Mouse (Mus musculus) c-Kit-positive CD71-positive TER-119-negative erythroid progenitor cells, embryonic 14.5 days (primary cell): ENCODE measurements around the gene Nfe2l1.
"Not testable (repeated sequence)": the region's sequence is repeated elsewhere in the genome, so short reads cannot be mapped to it uniquely, and the experiment has no call there.

Experiments
- DNase-seq: peaks from one replicate; pipeline ENCODE4 v3.0.0-alpha.2; 2013; ENCODE audit warnings: low read depth

Nfe2l1 gene

DNA sequence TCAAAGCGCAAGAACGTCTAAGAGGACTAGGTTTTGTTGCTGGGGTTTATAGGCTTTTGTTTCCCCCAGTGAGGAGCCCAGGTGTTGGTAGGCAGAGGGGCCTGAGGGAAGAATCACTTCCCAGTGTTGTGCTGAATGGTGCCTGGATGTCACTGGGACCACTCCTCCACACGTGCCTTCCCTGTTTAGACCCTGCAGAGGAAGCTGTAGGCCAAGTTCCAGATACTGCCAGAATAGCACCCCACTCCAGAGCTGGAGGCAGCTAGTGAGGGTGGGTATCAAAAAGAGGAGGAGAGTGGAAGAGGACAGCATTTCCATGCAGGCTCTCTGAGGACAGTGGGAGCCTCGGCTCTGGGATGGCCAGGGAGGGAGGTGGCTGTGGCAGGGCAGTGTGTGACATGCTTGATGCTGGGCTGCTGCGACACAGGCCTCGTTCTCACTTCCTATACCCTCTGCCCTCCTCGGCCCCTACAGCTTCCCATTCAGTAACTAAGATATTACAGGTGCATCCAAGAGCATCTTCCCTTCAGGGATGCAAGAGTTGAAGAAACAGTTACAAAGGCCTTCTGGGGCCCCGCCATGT is 11.5 kb downstream of the Nfe2l1 start:
- no peak for DNase-seq

DNA sequence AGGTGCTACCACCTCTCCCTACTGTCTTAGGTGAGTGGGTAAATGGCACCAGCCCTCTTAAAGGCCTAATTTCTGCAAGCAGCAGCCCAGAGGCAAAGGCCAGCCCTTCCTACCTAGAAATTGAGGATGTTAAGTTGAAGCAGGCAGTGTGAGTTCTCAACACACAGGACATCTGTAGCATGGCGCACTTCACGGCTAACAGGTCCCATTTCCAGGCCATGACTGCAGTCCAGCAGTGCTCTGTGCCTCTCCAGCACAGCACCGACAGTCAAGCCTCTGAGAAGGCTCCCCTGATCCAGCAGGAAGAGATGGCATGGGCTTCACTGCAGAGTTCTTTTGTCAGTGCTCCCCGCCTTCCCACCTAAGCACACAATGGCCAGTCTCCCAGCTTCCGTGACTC is 12.8 kb downstream of the Nfe2l1 start:
- DNase-seq = no peak

DNA sequence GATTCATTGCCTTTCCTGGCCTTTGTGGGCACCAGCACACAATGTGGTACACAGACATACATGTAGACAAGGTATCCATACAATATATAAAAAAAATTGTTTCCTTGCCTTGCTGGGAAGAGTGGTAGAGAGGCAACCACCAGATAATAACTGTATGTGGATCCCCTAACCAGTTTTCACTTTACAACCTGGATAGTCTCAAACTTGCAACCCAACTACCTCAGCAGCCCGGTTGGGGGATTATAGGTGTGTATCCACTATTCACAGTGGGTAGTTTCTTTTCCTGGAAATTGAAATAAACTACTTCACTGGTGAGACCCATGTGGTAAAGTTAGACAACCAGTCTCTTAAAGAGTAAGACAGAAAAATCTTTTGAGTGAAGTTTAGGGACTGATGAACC is 13.3 kb downstream of the Nfe2l1 start:
- DNase-seq = no peak

DNA sequence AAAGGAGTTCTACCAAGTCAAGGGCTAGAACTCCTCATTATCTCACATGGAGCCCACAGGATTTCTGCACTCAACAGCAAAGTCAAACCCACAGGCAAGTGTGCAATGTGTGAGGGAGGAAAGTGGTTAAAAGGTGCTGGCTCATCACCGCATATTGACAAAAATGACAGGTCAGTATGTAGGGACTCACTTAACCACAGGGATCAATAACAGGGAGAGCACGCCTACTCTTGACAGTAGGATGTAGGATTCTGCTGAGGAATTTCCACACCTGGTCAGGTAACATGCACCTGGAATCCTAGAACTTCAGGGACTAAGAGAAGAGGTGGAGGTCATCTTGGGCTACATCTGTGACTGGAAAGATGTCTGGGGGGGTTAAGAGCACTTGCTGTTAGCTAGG is 13.9 kb downstream of the Nfe2l1 start:
- no peak for DNase-seq

DNA sequence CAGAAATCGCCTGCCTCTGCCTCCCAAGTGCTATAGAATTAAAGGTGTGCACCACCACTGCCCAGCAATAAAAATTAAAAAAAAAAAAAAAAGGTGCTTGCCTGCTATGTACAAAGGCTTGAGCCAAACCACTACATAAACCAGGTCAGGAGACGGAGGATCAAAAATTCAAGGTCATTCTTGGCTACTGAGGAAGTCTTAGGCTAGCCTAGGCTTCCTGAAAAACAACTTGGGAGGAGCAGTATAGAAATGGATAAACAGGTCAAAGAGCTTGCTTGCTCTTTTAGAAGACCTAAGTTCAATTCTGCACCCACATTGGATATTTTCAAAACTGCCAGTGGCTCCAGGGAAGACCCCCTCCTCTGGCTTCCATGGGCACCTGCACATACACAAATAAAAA is 15.3 kb downstream of the Nfe2l1 start:
- no peak for DNase-seq

DNA sequence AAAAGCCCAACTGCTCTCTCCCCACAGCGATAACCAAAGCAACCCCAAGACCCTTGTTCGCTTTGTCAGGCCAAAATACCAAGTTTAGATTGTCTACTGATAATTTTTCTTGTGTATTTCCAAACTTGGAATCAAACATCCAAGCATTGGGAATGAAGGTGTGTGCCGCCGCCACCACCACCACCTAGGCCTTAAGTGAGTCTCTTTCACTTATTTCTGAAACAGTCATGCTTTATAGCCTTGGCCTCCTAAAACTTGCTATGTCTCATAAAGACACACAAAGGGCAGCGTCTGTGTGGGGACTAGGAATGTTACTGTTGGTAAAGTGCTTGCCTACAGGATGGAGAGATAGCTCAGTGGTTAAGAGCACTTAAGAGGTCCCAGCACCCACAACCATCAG is 15.8 kb downstream of the Nfe2l1 start:
- no peak for DNase-seq

DNA sequence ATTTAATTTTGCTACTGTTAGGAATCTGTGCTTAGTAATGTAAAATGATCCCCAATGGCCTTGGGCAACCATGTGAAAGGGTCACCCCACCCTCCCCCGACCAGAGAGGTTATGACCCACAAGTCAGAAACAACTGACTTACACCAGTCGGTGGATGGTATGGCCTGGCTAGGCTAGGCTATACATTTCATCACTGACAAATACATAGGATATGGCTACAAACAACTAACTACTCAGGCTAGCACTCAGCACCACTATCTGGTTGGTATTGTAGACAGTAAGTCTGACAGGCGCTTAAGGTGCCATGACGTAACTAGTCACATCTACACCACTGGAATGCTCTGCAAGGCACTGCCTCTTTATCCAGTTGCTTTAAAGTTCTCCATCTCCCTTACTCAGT is 16.3 kb downstream of the Nfe2l1 start:
- DNase-seq = no peak

DNA sequence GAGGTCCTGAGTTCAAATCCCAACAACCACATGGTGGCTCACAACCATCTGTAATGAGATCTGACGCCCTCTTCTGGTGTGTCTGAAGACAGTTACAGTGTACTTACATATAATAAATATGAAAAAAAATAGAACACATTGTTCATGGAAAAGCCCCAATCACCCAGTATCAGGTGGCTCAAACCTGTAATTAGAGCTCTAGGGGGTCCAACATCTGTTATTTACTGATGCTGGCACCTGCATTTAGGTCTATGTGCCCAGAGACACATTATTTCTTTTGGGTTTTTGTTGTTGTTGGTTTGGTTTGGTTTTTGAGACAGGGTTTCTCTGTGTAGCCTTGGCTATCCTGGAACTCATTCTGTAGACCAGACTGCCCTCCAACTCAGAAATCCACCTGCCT is 18.6 kb downstream of the Nfe2l1 start:
- not testable (repeated sequence) for DNase-seq

DNA sequence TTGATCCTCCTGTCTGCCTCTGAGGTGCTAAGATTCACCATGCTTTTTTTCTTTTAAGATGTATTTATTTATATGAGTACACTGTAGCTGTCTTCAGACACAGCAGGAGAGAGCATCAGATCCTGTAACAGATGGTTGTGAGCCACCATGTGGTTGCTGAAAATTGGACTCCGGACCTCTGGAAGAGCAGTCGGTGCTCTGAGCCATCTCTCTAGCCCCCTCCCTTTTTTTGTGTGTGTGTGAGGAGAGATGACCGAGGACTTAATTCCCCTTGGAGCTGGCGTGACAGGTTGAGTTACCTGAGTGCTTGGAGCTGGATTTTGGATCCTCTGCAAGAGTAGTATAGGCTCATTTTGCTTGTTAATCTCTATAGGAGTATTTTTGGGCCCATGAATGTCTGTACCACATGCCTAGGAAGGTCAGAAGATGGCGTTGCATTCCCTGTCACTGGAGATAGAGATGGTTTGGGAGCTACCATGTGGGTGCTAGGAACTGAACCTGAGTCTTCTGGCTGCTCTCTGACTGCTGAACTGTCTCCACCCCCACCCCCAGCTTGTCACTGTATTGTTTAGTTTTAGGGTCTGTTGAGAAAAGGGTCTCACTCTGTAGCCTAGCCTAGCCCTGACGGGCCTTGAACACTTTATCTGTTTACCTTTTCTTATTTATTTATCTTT is 20.1 kb downstream of the Nfe2l1 start:
- DNase-seq = no peak

DNA sequence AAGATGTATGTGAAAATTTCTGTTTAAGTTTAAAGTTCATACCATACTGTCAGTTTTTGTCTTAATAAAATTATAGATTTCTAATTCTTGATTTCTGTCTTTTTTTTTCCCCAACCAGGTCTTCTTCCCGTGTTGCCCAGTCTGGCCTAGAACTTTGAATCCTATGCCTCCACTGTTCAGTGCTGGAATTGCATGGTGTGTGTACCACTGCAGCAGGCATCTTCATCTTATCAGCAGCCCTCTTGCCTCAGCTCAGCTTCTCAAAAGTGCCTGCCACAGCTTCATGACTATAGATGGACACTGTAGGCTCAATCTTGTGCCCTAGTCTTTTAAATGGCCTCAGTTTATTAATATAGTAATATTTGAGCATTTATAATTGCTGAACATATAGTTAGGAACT is 21.7 kb downstream of the Nfe2l1 start:
- no peak for DNase-seq

DNA sequence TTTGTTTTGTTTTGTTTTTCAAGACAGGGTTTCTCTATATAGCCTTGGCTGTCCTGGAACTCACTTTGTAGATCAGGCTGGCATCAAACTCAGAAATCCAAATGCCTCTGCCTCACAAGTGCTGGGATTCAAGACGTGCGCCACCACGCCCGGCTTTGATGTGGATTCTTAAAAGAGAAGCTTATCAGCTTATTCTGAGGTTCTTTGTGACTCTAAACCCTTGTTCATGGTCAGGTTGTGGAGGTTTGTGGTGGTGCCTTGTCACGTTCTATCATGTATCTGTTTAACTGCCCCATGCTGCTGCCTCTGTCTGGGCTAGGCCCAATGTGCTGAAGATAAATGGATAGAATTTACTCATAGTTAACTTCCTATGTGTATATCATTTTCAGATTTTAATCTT is 24.2 kb downstream of the Nfe2l1 start:
- DNase-seq = no peak

DNA sequence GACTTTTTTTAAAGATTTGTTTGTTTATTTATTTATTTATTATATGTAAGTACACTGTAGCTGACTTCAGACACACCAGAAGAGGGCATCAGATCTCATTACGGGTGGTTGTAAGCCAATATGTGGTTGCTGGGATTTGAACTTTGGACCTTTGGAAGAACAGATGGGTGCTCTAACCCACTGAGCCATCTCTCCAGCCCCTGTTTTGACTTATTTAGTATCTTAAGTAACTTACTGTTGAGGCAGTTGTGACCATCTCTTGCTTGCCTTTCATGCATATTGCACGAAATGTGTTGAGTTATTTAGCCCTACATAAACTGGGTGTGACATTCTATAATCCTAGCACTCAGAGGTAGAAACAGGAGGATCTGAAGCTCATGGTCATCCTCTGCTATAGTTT is 30.3 kb downstream of the Nfe2l1 start:
- DNase-seq = no peak

DNA sequence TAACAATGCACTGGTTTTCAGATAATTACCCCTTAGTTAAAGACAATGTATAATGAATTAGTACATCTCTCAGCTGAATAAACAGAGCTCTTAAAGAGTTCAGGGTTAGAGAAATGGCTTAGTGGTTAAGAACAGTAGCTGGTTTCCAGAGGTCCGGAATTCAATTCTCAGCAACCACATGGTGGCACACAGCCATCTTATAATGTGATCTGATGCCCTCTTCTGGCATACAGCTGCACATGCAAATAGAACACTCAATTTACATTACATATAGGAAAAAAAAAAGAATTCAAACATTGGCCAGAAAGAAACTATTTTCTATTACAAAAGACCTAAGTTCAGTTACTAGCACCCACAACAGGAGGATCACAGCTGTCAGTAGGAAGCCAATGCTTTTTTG is 33.2 kb downstream of the Nfe2l1 start:
- DNase-seq = no peak

DNA sequence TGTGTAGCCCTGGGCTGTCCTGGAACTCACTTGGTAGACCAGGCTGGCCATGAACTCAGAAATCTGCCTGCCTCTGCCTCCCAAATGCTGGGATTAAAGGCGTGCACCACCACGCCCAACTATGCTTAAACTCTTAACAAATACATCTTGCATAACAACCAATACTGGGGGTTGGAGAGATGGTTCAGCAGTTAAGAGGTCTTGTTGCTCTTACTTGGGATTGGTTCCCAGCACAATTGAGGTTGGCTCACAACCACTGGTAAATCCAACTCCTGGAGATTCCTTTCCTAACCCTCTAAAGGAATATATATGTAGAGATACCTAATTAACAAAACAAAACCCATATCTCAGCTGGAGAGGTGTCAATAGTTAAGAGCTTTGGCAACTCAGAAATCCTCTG is 33.7 kb downstream of the Nfe2l1 start:
- DNase-seq = no peak

DNA sequence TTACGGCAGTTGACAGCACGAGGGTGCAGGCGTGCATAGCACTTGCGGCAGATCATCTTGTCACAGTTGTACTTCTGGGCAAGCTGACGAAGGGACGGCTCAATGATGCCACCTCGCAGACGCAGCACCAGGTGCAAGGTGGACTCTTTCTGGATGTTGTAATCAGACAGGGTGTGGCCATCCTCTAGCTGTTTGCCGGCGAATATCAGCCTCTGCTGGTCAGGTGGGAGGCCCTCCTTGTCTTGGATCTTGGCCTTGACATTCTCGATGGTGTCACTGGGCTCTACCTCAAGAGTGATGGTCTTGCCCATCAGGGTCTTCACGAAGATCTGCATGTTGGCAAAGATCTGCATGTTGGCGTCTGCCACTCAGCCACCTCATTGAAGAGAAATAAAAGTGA is 34.3 kb downstream of the Nfe2l1 start:
- DNase-seq = no peak

DNA sequence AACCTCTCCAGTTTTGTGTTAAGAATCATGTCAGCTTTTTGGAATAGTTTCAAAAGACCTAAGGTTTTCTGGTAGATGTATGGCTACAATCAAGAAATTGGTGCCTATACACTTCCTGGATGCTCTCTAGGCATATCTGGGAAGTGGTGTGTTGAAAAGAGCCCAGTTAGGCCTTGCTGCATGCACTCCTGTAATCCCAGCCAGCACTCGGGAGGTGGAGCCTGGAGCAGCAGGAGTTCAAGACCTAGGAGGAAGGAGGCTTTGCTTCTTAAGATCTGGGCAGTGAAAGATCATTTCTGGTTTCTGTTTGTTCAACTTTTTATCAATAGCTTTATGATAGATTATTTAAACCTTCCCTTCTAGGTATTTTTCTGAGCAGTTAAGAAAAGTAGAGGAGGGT is 39.1 kb downstream of the Nfe2l1 start:
- DNase-seq = no peak

DNA sequence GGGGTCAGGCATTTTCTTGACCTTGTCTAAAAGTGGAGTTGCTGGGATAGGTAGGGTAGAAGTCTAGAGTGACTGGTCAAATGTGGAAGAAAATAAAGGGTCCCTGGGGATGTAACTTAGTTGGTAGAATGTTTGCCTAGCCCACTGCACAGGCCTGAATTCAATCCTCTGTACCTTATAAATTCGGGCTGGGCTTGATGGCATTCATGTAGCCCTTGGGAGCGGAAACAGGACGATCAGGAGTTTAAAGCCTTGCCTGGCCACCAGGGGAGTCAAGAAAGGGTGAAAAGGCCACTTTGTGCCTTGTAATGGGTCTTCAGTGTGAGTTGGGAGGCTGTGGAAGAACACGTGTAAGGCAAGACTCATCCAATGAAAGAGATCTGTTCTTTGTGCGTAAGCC is 39.8 kb downstream of the Nfe2l1 start:
- no peak for DNase-seq

DNA sequence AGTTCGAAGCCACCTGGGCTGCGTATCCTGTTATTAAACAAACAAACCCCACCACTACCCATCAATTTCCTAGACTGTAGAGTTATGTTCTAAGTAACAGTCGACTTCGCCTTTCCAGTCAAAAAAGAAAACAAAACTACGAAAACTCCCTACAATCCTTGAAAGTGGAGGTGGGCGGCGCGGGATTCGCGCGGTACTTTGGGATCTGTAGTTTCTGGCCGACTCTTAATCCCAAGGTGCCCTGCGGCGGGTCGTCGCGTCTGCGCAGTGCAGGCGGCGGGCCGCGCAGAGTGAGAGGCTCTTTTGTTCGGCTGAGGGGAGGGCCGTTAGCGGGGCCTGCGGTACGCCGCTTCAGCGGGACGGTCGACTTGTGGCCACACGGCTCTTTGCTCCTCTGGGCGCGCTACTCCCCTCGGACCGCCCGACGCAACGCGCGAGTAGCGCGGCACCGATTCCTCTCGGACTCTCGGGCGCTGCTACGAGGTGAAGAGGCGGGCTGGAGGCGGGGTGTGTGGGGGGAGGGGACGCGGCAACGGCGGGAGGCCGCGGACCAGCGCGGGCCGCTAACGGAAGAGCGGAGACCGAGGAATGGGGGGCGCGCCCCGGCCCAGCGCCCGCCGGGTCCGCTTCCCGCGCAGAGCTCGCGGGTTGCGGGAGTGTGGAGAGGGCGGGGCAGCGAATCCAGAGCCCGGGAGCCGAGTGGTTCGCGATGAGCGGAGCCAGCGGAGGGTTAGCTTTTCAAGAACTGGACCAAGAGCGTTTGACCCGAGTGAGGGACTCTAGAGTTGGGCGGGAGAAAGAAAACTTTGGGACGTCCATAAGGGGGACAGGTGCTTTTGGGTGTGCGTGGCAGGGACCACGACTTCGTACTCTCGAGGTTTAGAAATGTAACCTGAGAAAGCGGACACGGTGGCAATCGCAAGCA is 40.6 kb downstream of the Nfe2l1 start, which contains the start of gene Cbx1:
Gene Cbx1, plus strand, starts transcription at position 257 of the 925 bp plus-strand sequence.
- peak; percentile 80 for DNase-seq

DNA sequence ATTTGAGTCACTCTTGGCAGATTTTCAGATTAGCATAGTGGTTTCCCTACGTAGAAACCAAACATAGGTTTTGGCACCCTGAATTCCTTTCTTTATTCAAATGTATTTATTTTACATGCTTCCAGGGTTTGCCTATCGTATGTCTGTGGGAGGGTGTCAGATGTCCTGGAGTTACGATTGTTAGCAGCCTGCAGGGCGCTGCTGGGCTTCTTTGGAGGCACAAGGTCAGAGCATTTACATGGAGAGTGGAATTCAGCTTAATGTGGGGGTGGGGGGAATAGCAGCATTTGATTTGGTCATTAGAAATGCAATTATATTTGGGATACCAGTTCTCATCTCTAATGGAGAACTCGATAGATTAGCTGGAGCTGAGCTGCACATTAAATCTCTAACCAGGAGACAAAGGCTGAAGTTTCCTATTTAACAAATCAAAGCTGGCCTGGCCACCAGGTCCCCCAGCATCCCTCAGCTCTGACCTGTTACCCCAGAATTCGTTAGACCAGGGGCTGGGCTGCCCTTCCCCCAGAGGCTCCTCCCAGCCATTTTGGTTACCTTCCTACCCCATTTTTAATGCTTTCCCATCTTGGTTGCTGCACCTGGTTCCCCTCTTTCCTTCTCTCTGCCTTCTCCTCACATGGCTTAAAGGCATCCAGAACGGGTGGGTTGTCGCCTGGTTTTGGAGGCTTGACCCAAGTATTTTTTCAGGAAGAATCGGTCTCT is 42.9 kb downstream of the Nfe2l1 start:
- no peak for DNase-seq

DNA sequence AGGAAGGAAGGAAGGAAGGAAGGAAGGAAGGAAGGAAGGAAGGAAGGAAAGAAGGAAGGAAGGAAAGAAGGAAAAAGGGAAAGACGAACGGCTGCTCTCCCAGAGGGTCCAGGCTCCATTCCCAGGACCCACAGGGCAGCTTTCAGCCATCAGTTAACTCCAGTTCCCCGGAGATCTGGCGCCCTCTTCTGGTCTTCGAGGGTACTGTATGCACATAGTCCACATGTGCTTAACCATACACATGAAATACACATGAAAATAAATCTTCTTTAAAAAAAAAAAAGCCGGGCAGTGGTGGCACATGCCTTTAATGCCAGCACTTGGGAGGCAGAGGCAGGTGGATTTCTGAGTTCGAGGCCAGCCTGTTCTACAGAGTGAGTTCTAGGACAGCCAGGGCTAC is 44.9 kb downstream of the Nfe2l1 start:
- peak; percentile 76 for DNase-seq

DNA sequence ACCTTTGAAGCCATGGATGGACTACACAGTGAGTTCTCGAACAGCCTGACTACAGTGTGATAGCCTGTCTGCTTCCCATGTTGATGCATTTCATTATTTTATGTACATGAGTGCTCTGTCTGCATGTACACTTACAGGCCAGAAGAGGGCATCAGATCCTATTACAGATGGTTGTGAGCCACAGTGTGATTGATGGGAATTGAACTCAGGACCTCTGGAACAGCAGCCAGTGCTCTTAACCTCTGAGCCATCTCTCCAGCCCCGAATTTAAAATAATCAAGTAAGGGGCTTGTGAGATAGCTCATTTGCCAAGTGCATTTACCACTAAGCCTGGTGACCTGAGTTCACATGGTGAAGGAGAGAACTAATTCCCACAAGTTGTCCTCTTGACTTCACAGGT is 48.3 kb downstream of the Nfe2l1 start:
- DNase-seq = no peak

DNA sequence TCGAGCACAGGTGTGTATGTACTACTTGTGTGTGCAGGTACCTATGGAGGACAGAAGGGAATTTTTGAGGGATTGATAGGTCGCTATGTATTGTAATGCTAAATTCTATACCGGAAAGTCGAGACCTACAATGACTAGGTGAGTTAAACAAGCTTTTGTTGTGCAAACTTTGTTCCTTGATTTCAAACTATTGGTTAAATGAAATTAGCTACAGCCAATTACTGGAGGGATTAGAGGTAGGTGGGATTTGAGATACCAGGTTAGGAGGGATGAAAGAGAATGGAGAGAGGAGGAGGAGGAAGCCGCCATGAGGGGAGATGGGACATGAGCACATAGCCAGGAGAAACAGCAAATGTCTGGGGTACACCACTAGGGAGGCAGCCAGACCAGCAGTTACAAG is 49.5 kb downstream of the Nfe2l1 start:
- no peak for DNase-seq
